Mouse (Mus musculus) CH12.LX (cell line): ENCODE measurements around the gene Sh3bp5l. TPM values are rescaled to one million over a fixed set of nuclear protein-coding genes. Genes with fewer than 3 reads are reported as not detected.

Experiments
- DNase-seq: peaks from one replicate; pipeline ENCODE4 v3.0.0-alpha.2; 2013; ENCODE audit errors: extremely low read depth
- H3K27ac ChIP-seq: 2 replicates; pipeline ENCODE4 v1.5.1; 2012; ENCODE audit warnings: low read depth, mild to moderate bottlenecking, control low read depth, moderate library complexity; ENCODE audit not compliant: insufficient read depth
- H3K27me3 ChIP-seq: replicated peaks from 2 replicates; pipeline ENCODE3; 2012; ENCODE audit warnings: inconsistent platforms
- H3K36me3 ChIP-seq, 2 experiments: replicated peaks in 1 of 2; 2 replicates each; pipeline versions ENCODE3 to v1.6.1; 2012; ENCODE audit warnings: inconsistent platforms in 1 of 2, low read length in 1 of 2, mild to moderate bottlenecking in 1 of 2, mixed read lengths in 1 of 2, moderate library complexity in 1 of 2; ENCODE audit not compliant: control insufficient read depth in 1 of 2, insufficient read depth in 1 of 2
- H3K4me1 ChIP-seq, 2 experiments: 2 replicates each; pipeline ENCODE4 v1.6.1; 2012; ENCODE audit warnings: inconsistent platforms in 1 of 2, moderate library complexity in 1 of 2; ENCODE audit not compliant: insufficient read depth in 2 of 2, control insufficient read depth in 1 of 2
- H3K4me2 ChIP-seq: 2 replicates; pipeline ENCODE4 v1.6.1; 2012; ENCODE audit warnings: low read depth, mild to moderate bottlenecking, control low read depth; ENCODE audit not compliant: poor library complexity, insufficient read depth, severe bottlenecking
- H3K4me3 ChIP-seq, 3 experiments: fragments of 150-350 bp in 1 of 3; sonication (generic) in 1 of 3; replicated peaks in 1 of 3; 2 replicates each; pipeline versions ENCODE3 to v1.5.1; 2011 to 2012; ENCODE audit warnings: low read depth in 2 of 3, low read length in 2 of 3, mild to moderate bottlenecking in 2 of 3, moderate library complexity in 2 of 3, control low read depth in 1 of 3, improper control_type of control experiment in 1 of 3, inconsistent platforms in 1 of 3, mixed read lengths in 1 of 3; ENCODE audit not compliant: poor library complexity in 1 of 3
- H3K79me2 ChIP-seq: replicated peaks from 2 replicates; pipeline ENCODE4 v1.6.1; 2012; ENCODE audit warnings: mild to moderate bottlenecking, moderate library complexity; ENCODE audit not compliant: control insufficient read depth, poor library complexity, insufficient read depth, severe bottlenecking; ENCODE audit errors: extremely low read depth
- H3K9ac ChIP-seq: 2 replicates; pipeline ENCODE4 v1.6.1; 2012; ENCODE audit warnings: low read depth, mild to moderate bottlenecking, control low read depth, moderate library complexity; ENCODE audit not compliant: insufficient read depth
- H3K9me3 ChIP-seq: replicated peaks from 2 replicates; pipeline ENCODE3; 2012; ENCODE audit warnings: low read length, inconsistent platforms, mixed read lengths
- CHD1 ChIP-seq: IDR thresholded peaks from 2 replicates; pipeline ENCODE4 v1.6.1; 2012; ENCODE audit warnings: low read depth, low read length, improper control_type of control experiment, inconsistent platforms
- CHD2 ChIP-seq: IDR thresholded peaks from 2 replicates; pipeline ENCODE4 v1.6.1; 2011; ENCODE audit warnings: low read length, improper control_type of control experiment
- CTCF ChIP-seq, 2 experiments: IDR thresholded peaks in 1 of 2; conservative IDR thresholded peaks in 1 of 2; 2 replicates each; pipeline ENCODE4 v1.5.1; 2011 to 2012; ENCODE audit warnings: low read depth in 2 of 2, low read length in 2 of 2, improper control_type of control experiment in 1 of 2, inconsistent platforms in 1 of 2, mild to moderate bottlenecking in 1 of 2, moderate library complexity in 1 of 2
- ELF1 ChIP-seq: IDR thresholded peaks from 2 replicates; pipeline ENCODE4 v1.6.1; 2014; ENCODE audit warnings: low read depth, mild to moderate bottlenecking, inconsistent platforms, low read length, improper control_type of control experiment
- GABPA ChIP-seq: IDR thresholded peaks from 2 replicates; pipeline ENCODE4 v1.6.1; 2012; ENCODE audit warnings: low read depth, low read length, improper control_type of control experiment, inconsistent platforms; ENCODE audit not compliant: insufficient replicate concordance
- MAZ ChIP-seq: IDR thresholded peaks from 2 replicates; pipeline ENCODE4 v1.6.1; 2012; ENCODE audit warnings: low read depth, mild to moderate bottlenecking, inconsistent platforms, low read length, improper control_type of control experiment, moderate library complexity
- MEF2A ChIP-seq: IDR thresholded peaks from 2 replicates; pipeline ENCODE4 v1.6.1; 2014; ENCODE audit warnings: low read depth, mild to moderate bottlenecking, inconsistent platforms, low read length, improper control_type of control experiment, borderline replicate concordance
- MYC ChIP-seq: IDR thresholded peaks from 2 replicates; pipeline ENCODE4 v1.6.1; 2011; ENCODE audit warnings: low read depth, mild to moderate bottlenecking, improper control_type of control experiment, low read length
- POLR2AphosphoS2 ChIP-seq: IDR thresholded peaks from 2 replicates; pipeline ENCODE4 v1.6.1; 2011; ENCODE audit warnings: low read depth, low read length, improper control_type of control experiment
- RAD21 ChIP-seq: IDR thresholded peaks from 2 replicates; pipeline ENCODE4 v1.6.1; 2011; ENCODE audit warnings: low read depth, mild to moderate bottlenecking, low read length, improper control_type of control experiment, moderate library complexity
- SIN3A ChIP-seq: IDR thresholded peaks from 2 replicates; pipeline ENCODE4 v1.6.1; 2012; ENCODE audit warnings: low read length, improper control_type of control experiment, inconsistent platforms
- ZKSCAN1 ChIP-seq: IDR thresholded peaks from 2 replicates; pipeline ENCODE4 v1.6.1; 2012; ENCODE audit warnings: low read depth, inconsistent platforms, low read length, improper control_type of control experiment, borderline replicate concordance
- ZMIZ1 ChIP-seq: IDR thresholded peaks from 2 replicates; pipeline ENCODE4 v1.6.1; 2012; ENCODE audit warnings: low read depth, mild to moderate bottlenecking, inconsistent platforms, low read length, improper control_type of control experiment
- ZNF384 ChIP-seq: IDR thresholded peaks from 2 replicates; pipeline ENCODE4 v1.6.1; 2012; ENCODE audit warnings: low read depth, low read length, improper control_type of control experiment, inconsistent platforms
- dilution Hi-C: fragments of 300-500 bp; cut with MboI; formaldehyde crosslinking; loops from 2 replicates; pipeline ENCODE4 v1.14.3; 2020; ENCODE audit warnings: low sequenced_read_pairs; ENCODE audit not compliant: extremely low pct_unique_long_range_greater_than_20kb, extremely low pct_ligation_motif_present
- in situ Hi-C: fragments of 300-500 bp; cut with MboI; formaldehyde crosslinking; loops from 3 replicates; pipeline ENCODE4 v1.14.3; 2019; ENCODE audit warnings: low sequenced_read_pairs, low pct_ligation_motif_present, low pct_unique_long_range_greater_than_20kb, mixed read lengths
- polyA plus RNA-seq: library from polyadenylated mRNA; unstranded; fragments of >175 nt; gene quantifications from 2 replicates; pipeline ENCODE4 v1.2.1, GENCODE M21; 2012; ENCODE audit warnings: low read depth; ENCODE audit not compliant: insufficient read length
- total RNA-seq, 2 experiments: library from RNA; depleted of rRNA; stranded (reverse); fragments of 300-350 nt in 1 of 2; fragments of >200 nt in 1 of 2; gene quantifications; 2 replicates each; pipeline ENCODE4 v1.2.3; 2012 to 2014

The Sh3bp5l gene
- total and polyA plus RNA-seq, 3 experiments = 18.6 to 27.7 (median 22.8) TPM

DNA sequence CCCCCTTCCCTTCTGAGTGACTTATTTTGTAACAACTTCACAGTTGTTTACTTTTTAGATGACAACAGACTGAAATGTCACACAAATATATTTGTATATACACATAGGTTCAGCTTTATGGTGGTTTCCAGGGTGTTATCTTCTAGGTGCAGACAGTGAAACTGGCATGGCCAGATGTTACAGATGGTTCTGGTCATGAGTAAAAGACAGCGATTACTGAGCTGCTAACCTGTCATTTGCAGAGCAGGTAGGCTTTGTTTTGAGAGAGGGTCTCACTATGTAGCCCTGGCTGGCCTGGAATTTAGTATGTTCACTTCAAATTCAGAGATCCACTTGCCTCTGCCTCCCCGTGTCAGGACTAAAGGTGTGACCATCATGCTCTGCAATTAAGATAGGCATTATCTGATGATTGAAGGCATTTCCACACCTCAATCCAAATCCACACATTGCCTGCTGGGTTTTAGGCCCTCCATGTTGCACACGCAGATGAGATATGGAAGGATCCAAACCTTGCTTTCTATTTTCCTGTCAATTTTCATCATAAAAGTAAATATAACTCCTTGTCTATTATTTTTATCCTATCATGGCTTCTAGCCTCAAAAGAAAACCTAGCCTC is 5.8 kb upstream of the Sh3bp5l start:
- dilution Hi-C loops = no loop called here
- peaks cover 14 to 58% of the 10 kb centered on the region in 2 experiments for H3K36me3 ChIP-seq
- no peak for DNase-seq

DNA sequence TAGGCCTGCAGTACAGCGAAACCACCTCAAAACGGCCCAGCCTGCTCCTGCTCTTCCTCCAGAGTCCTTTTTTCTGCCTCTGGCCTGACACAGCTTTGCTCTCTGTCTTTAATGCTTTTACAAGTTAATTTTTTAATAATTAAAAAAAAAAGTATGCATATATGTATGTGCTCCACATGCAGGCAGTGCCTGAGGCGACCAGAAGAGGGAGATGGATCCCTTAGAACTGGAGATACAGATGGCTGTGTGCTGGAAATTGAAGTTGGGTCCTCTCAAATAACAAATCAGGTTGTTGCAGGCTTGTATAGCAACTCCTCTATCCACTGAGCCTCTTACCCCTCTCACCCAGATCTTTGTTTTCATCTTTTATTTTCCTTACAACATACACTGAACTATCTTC is 3.7 kb upstream of the Sh3bp5l start:
- no peak overlapping the region for H3K27ac ChIP-seq
- TF ChIP-seq ELF1 (no peak), CTCF (conservative IDR thresholded peaks at IDR 0.05 in 1 of 2, IDR thresholded peaks at IDR 0.05 in 1 of 2; ENCODE audit: low read depth in 2 of 2, low read length in 2 of 2) (peak in 1 of 2 experiments; percentile 50; a peak in 2 of 4 replicates)
- TF ChIP-seq, all 38 proteins: peak for 1
- dilution Hi-C loops = no loop called here
- Histone ChIP-seq H3K9me3 (peaks cover 4% of the 10 kb centered on the region), H3K4me1 (peaks cover 14 to 47% of the 10 kb centered on the region in 2 experiments), H3K27me3 (no peaks in the 10 kb centered on the region), H3K36me3 (peaks cover 10 to 41% of the 10 kb centered on the region in 2 experiments), H3K79me2 (peaks cover 44% of the 10 kb centered on the region), H3K4me3 (no peak overlapping the region), H3K4me2 (no peak overlapping the region), H3K9ac (no peak overlapping the region)
- DNase-seq = peak; percentile 42
- in situ Hi-C loops = loop anchor here (25.0 kb wide), 1 partner anchor 814 kb away; the partner anchor contains the start of genes Fam114a2 and Mfap3

More for the DNA sequence above, 5.8 kb upstream of the Sh3bp5l start:
- Histone ChIP-seq H3K4me1 (peaks cover 13 to 48% of the 10 kb centered on the region in 2 experiments), H3K27ac (no peak overlapping the region), H3K4me2 (no peak overlapping the region), H3K9ac (no peak overlapping the region), H3K27me3 (no peaks in the 10 kb centered on the region), H3K9me3 (peaks cover 4% of the 10 kb centered on the region), H3K79me2 (peaks cover 32% of the 10 kb centered on the region), H3K4me3 (no peak overlapping the region)
- in situ Hi-C loops = loop anchor here (25.0 kb wide), 1 partner anchor 812 kb away; the partner anchor contains the start of genes Fam114a2 and Mfap3
- TF ChIP-seq RAD21 (no peak), CHD1 (no peak), ZNF384 (no peak), CHD2 (no peak), GABPA (no peak), MAZ (no peak), MEF2A (no peak), MYC (no peak), CTCF (conservative IDR thresholded peaks at IDR 0.05 in 1 of 2, IDR thresholded peaks at IDR 0.05 in 1 of 2; ENCODE audit: low read depth in 2 of 2, low read length in 2 of 2) (no peak), ZKSCAN1 (no peak), POLR2AphosphoS2 (no peak)

DNA sequence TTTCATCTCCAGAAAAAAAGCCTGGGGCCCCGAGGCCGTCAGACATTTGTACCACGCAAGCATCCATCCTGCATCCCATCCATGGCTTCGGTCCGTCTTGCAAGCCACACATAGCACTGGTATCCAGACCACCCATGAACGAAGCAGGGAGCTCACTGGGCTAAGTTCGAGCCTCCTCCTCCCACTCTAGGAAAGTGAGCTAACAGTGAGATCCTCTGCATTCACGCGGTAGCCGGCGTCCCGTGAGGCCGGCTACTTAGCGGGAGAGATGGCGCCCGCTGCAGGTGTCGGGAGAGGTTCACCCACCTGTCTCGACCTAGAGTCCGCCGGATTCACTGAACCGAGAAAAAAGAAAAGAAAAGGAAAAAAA is 633 bp upstream of the Sh3bp5l start:
- Histone ChIP-seq H3K27ac (peak overlapping the region; percentile 95), H3K4me1 (peaks cover 14 to 44% of the 10 kb centered on the region in 2 experiments), H3K27me3 (no peaks in the 10 kb centered on the region), H3K4me2 (peak overlapping the region; percentile 95), H3K4me3 (peak overlapping the region; percentile 84 to 100 (median 95)), H3K79me2 (peaks cover 56% of the 10 kb centered on the region), H3K9ac (peak overlapping the region; percentile 98), H3K36me3 (peaks cover 30 to 64% of the 10 kb centered on the region in 2 experiments), H3K9me3 (peaks cover 4% of the 10 kb centered on the region)
- in situ Hi-C loops (loop anchor here (25.0 kb wide), 1 partner anchor 818 kb away; the partner anchor contains the start of genes Fam114a2 and Mfap3), dilution Hi-C loops (no loop called here)
- DNase-seq = no peak
- TF ChIP-seq CHD1 (0 out of 2 replicates have a peak, but pooled peaks have one; percentile 80), SIN3A (no peak), ZMIZ1 (no peak)
